Mouse (Mus musculus) lung, postnatal 0 days (tissue): ENCODE results near the gene Hemgn.

Source experiments
- CTCF ChIP-seq: IDR thresholded peaks from 2 replicates; pipeline ENCODE4 v1.5.1; 2016; ENCODE audit warnings: antibody characterized with exemption, mild to moderate bottlenecking
- EP300 ChIP-seq: IDR thresholded peaks from 2 replicates; pipeline ENCODE4 v1.6.1; 2016; ENCODE audit warnings: antibody characterized with exemption, mild to moderate bottlenecking, control low read depth

- peak; percentile 86 for TF ChIP-seq CTCF
- TF ChIP-seq EP300: no peak
These were observed 56.8 kb downstream of the Hemgn start for GRCm38 (mm10) chr4:46356351-46357133.
